Mouse (Mus musculus) liver, postnatal 0 days (tissue): Measurements from ENCODE around the gene Alpl. TPM values are rescaled to one million over a fixed set of nuclear protein-coding genes. Genes with fewer than 3 reads are reported as not detected.
A peak's percentile ranks its signal among the peaks of the same experiment; 100 is the strongest.

Experiments used
- ATAC-seq: fragments of 200-750 bp; cut with Nextera tagmentation; 2 replicates; pipeline ENCODE4 v1.8.0; 2017; ENCODE audit warnings: mild to moderate bottlenecking, moderate library complexity
- DNase-seq: peaks from one replicate; pipeline ENCODE4 v3.0.0-alpha.2; 2016
- H3K27ac ChIP-seq: fragments of 300-500 bp; sonication (generic); 2 replicates; pipeline ENCODE4 v1.5.1; 2014; ENCODE audit warnings: antibody characterized with exemption, moderate library complexity, mild to moderate bottlenecking, low read depth
- H3K27me3 ChIP-seq: fragments of 300-500 bp; sonication (generic); 2 replicates; pipeline ENCODE4 v1.6.1; 2014; ENCODE audit warnings: low read length, control low read depth, mixed read lengths; ENCODE audit not compliant: insufficient read depth
- H3K36me3 ChIP-seq: fragments of 300-500 bp; sonication (generic); replicated peaks from 2 replicates; pipeline ENCODE4 v1.6.1; 2014; ENCODE audit warnings: mild to moderate bottlenecking, control low read depth, low read length, moderate library complexity, mixed read lengths; ENCODE audit not compliant: insufficient read depth
- H3K4me1 ChIP-seq: fragments of 300-500 bp; sonication (generic); 2 replicates; pipeline ENCODE4 v1.6.1; 2014; ENCODE audit warnings: antibody characterized with exemption, mild to moderate bottlenecking, control low read depth; ENCODE audit not compliant: insufficient read depth
- H3K4me2 ChIP-seq: fragments of 300-500 bp; sonication (generic); 2 replicates; pipeline ENCODE4 v1.6.1; 2014; ENCODE audit warnings: low read depth, mild to moderate bottlenecking, low read length, moderate library complexity, mixed read lengths
- H3K4me3 ChIP-seq: fragments of 300-500 bp; sonication (generic); 2 replicates; pipeline ENCODE4 v1.5.1; 2014; ENCODE audit warnings: low read depth, low read length
- H3K9ac ChIP-seq: fragments of 300-500 bp; sonication (generic); replicated peaks from 2 replicates; pipeline ENCODE4 v1.6.1; 2014; ENCODE audit warnings: mild to moderate bottlenecking, moderate library complexity
- H3K9me3 ChIP-seq: fragments of 300-500 bp; sonication (generic); 2 replicates; pipeline ENCODE4 v1.6.1; 2016; ENCODE audit warnings: mild to moderate bottlenecking, control low read depth, low read length, mixed read lengths
- CTCF ChIP-seq: sonication (generic); IDR thresholded peaks from 2 replicates; pipeline ENCODE4 v1.5.1; 2016; ENCODE audit warnings: antibody characterized with exemption, low read depth
- EP300 ChIP-seq: IDR thresholded peaks from 2 replicates; pipeline ENCODE4 v1.6.1; 2016; ENCODE audit warnings: antibody characterized with exemption, low read depth, mild to moderate bottlenecking
- WGBS: fragments of 180-500 bp; shearing (Covaris S2); extraction: QIAGEN DNeasy Blood & Tissue Kit; methylation state at CpG from one replicate; pipeline ENCODE4 v1.1.7; 2014; ENCODE audit not compliant: insufficient replicate concordance; 5-methylcytosine and 5-hydroxymethylcytosine counted together
- polyA plus RNA-seq: library from polyadenylated mRNA; unstranded; fragments of >200 nt; fragmentation: Nextera tagmentation; extraction: Ambion mirVana; gene quantifications from 2 replicates; pipeline ENCODE4 v1.2.1, GENCODE M21; 2015

The Alpl gene
- polyA plus RNA-seq, 1 experiment from 2014 or later, result 18.7 TPM

DNA sequence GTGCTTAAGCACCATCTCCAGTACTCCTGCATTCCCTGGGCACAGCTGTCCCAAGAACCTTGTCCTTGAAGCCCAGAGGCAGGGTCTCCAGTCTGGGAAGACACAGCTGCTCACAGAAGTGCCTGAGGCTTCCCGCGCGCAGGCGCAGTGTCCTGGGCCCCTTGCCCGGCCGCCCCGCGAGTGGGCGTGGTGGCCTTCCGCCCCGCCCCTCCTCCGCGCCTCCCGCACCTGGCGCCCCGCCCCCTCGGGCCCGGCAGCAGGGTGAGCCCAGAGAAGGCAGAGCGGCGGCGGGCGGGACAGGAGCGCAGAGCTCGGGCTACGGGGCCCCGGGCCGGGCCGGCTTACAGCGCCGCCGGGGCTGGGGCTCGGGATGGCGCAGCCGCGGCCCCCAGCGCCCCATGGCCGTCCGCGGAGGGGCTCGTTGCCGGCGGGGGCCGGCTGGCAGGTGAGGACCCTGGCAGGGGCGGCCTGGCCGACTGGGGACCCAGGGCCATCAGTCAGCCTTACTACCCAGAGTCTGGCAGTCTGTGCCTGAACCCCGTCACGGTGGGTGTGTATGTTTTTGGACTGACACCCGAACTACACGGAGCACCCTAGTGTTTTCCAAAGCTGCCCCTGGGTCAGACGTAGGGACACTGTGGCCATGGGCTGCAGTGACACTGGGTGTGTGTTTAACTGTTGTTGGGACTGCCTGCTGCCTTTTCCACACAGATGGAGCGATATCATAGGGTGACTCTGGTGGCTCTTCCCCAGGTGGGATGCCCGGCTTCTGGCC is 88.8 kb downstream of the Alpl start:
- no peaks in the 10 kb centered on the region for H3K9me3 ChIP-seq
- WGBS, result 2% methylated on average over 42 of the region's 52 CpGs
- H3K36me3 ChIP-seq, result no peaks in the 10 kb centered on the region
- TF ChIP-seq CTCF (no peak), EP300 (no peak)
- peak overlapping the region; percentile 89 for H3K4me2 ChIP-seq
- ATAC-seq (peak; percentile 87), DNase-seq (peak; percentile 91)
- H3K27me3 ChIP-seq, result peaks cover 4% of the 10 kb centered on the region; the same call in 1 of the 2 replicates
- H3K27ac ChIP-seq, result 0 out of 2 replicates have a peak overlapping the region, but pooled peaks have one; percentile 44
- H3K4me3 ChIP-seq, result peak overlapping the region; percentile 53
- peak overlapping the region; percentile 70 for H3K9ac ChIP-seq
- peaks cover 11% of the 10 kb centered on the region for H3K4me1 ChIP-seq

DNA sequence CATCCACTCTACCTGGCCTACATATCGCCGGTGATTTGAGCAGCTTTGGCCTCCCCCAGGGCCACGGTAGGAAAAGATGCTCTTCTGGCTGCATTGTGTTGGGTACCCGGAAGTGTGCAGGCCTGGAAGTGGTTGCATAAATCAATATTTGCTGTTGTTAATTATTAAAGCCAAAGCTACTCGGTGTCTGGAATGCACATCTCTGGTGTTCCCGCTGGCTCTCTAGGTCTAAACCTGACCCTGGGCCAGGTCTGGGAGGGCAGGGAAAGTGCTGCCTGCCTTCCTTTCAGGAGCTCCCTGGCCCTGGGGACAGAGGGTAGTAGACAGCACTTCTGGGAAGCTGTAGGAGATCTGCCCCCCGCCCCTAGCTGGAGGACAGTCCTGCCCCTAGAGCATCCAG is 89.7 kb downstream of the Alpl start:
- no peaks in the 10 kb centered on the region for H3K36me3 ChIP-seq
- H3K9ac ChIP-seq, result no peak overlapping the region
- peaks cover 11% of the 10 kb centered on the region for H3K4me1 ChIP-seq
- TF ChIP-seq EP300 (no peak), CTCF (no peak)
- DNase-seq (no peak), ATAC-seq (peak; percentile 62)
- WGBS, result 58% methylated on average over 7 of the region's 7 CpGs
- no peaks in the 10 kb centered on the region for H3K9me3 ChIP-seq
- H3K27me3 ChIP-seq, result peaks cover 4% of the 10 kb centered on the region; the same call in 1 of the 2 replicates
- H3K4me2 ChIP-seq, result peak overlapping the region; percentile 89
- H3K4me3 ChIP-seq, result no peak overlapping the region
- H3K27ac ChIP-seq, result peak overlapping the region; percentile 22; the same call in 1 of the 2 replicates

DNA sequence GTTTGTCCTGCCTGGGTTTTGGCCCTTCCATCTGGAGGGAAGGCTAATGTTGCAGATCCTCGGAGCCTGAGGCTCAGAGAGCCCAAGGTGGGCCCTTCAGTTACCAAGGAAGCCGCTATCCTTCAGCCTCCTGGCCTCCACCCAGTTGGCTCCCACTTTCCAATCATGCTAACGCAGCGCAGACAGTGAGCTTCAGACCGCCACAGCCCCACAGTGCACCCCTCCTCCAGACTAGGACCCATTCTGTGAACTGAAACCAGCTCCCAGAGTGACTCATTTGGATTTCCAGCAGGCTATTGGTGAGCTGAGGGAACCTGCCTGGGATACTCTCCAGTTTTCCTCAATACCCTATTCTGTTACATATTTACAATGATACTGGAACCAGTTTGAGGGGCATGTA is 90.8 kb downstream of the Alpl start:
- no peak for ATAC-seq
- peaks cover 4% of the 10 kb centered on the region; the same call in 1 of the 2 replicates for H3K27me3 ChIP-seq
- no peaks in the 10 kb centered on the region for H3K9me3 ChIP-seq
- 83% methylated on average over 5 of the region's 5 CpGs for WGBS
- H3K4me3 ChIP-seq, result no peak overlapping the region
- no peak overlapping the region for H3K27ac ChIP-seq
- no peak overlapping the region for H3K9ac ChIP-seq
- no peak for TF ChIP-seq EP300
- TF ChIP-seq CTCF, result no peak
- H3K4me2 ChIP-seq, result no peak overlapping the region
- no peak for DNase-seq
- no peaks in the 10 kb centered on the region for H3K36me3 ChIP-seq
- H3K4me1 ChIP-seq, result peaks cover 15% of the 10 kb centered on the region

- H3K27ac ChIP-seq, result no peak overlapping the region
- no peak overlapping the region for H3K4me2 ChIP-seq
- no peak overlapping the region for H3K4me3 ChIP-seq
- ATAC-seq, result no peak
- no peak for DNase-seq
- H3K9me3 ChIP-seq, result no peaks in the 10 kb centered on the region
- peaks cover 17% of the 10 kb centered on the region for H3K4me1 ChIP-seq
- peaks cover 4% of the 10 kb centered on the region; the same call in 1 of the 2 replicates for H3K27me3 ChIP-seq
- WGBS, result 59% methylated on average over 2 of the region's 2 CpGs
- H3K36me3 ChIP-seq, result no peaks in the 10 kb centered on the region
- TF ChIP-seq EP300 (no peak), CTCF (no peak)
- no peak overlapping the region for H3K9ac ChIP-seq
These were observed 91.6 kb downstream of the Alpl start for GRCm38 (mm10) chr4:137704561-137704960.

- no peaks in the 10 kb centered on the region for H3K9me3 ChIP-seq
- H3K36me3 ChIP-seq, result no peaks in the 10 kb centered on the region
- TF ChIP-seq CTCF (no peak), EP300 (no peak)
- ATAC-seq (no peak), DNase-seq (no peak)
- 64% methylated on average over 5 of the region's 5 CpGs for WGBS
- no peak overlapping the region for H3K27ac ChIP-seq
- no peak overlapping the region for H3K9ac ChIP-seq
- peaks cover 24% of the 10 kb centered on the region for H3K4me1 ChIP-seq
- no peak overlapping the region for H3K4me2 ChIP-seq
- H3K27me3 ChIP-seq, result peaks cover 4% of the 10 kb centered on the region; the same call in 1 of the 2 replicates
- H3K4me3 ChIP-seq, result no peak overlapping the region
These were observed 93.1 kb downstream of the Alpl start for GRCm38 (mm10) chr4:137703077-137703476.

DNA sequence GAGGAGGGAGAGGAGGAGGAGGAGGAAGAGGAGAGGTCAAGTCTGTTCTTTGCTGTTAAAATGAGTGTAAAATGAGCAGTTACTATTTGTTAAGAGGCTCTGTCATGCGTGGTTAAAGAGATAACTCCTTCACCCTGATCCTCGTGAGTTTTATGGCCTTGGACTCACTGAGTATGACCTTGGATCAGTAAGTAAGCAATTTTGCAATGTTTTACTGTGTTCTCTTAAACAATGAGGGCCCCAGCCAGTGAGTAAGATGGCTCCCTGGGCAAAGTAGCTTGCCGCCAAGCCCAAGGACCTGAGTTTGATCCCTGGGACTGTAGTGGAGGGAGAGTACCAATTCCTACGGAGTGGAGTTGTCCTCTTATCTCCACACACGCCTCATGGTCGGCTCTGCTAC is 95.2 kb downstream of the Alpl start:
- no peak for DNase-seq
- 34% methylated on average over 6 of the region's 6 CpGs for WGBS
- TF ChIP-seq EP300, result no peak
- TF ChIP-seq CTCF, result no peak
- Histone ChIP-seq H3K9ac (no peak overlapping the region), H3K4me3 (no peak overlapping the region), H3K4me2 (no peak overlapping the region), H3K27ac (no peak overlapping the region), H3K36me3 (no peaks in the 10 kb centered on the region), H3K4me1 (peaks cover 18% of the 10 kb centered on the region), H3K27me3 (no peaks in the 10 kb centered on the region), H3K9me3 (no peaks in the 10 kb centered on the region)
- no peak for ATAC-seq
